Mouse (Mus musculus) intestine, embryonic 14.5 days (tissue): Measurements from ENCODE around the gene Hdac9. TPM values are rescaled to one million over a fixed set of nuclear protein-coding genes. Genes with fewer than 3 reads are reported as not detected.

Experiments used
- ATAC-seq: fragments of 200-750 bp; cut with Nextera tagmentation; replicated peaks from 2 replicates; pipeline ENCODE4 v1.8.0; 2017; ENCODE audit warnings: low read depth, moderate number of reproducible peaks, moderate TSS enrichment, moderate library complexity; ENCODE audit not compliant: low FRiP score, low TSS enrichment
- DNase-seq: peaks from one replicate; pipeline ENCODE4 v3.0.0-alpha.2; 2018; ENCODE audit warnings: low spot score
- H3K27ac ChIP-seq: fragments of 300-500 bp; sonication (generic); 2 replicates; pipeline ENCODE4 v1.5.1; 2014; ENCODE audit warnings: low read depth, mild to moderate bottlenecking, control low read depth
- H3K27me3 ChIP-seq: fragments of 300-500 bp; sonication (generic); replicated peaks from 2 replicates; pipeline ENCODE4 v1.6.1; 2014; ENCODE audit warnings: low read length, control low read depth; ENCODE audit not compliant: control insufficient read depth, insufficient read depth
- H3K36me3 ChIP-seq: fragments of 300-500 bp; sonication (generic); 2 replicates; pipeline ENCODE4 v1.6.1; 2014; ENCODE audit warnings: low read length, control low read depth; ENCODE audit not compliant: control insufficient read depth, insufficient read depth
- H3K4me1 ChIP-seq: fragments of 300-500 bp; sonication (generic); replicated peaks from 2 replicates; pipeline ENCODE4 v1.6.1; 2014; ENCODE audit warnings: low read length, control low read depth, mixed read lengths; ENCODE audit not compliant: control insufficient read depth, insufficient read depth
- H3K4me2 ChIP-seq: fragments of 300-500 bp; sonication (generic); 2 replicates; pipeline ENCODE4 v1.6.1; 2014; ENCODE audit warnings: low read length
- H3K4me3 ChIP-seq: fragments of 300-500 bp; sonication (generic); 2 replicates; pipeline ENCODE4 v1.5.1; 2014; ENCODE audit warnings: low read depth, low read length, control low read depth, mixed read lengths
- H3K9ac ChIP-seq: fragments of 300-500 bp; sonication (generic); 2 replicates; pipeline ENCODE4 v1.6.1; 2014; ENCODE audit warnings: mild to moderate bottlenecking, low read length
- H3K9me3 ChIP-seq: fragments of 300-500 bp; sonication (generic); 2 replicates; pipeline ENCODE4 v1.6.1; 2016; ENCODE audit warnings: low read length, control low read depth; ENCODE audit not compliant: control insufficient read depth
- WGBS: fragments of 180-500 bp; shearing (Covaris S2); extraction: QIAGEN DNeasy Blood & Tissue Kit; methylation state at CpG from one replicate; pipeline ENCODE4 v1.1.7; 2014; 5-methylcytosine and 5-hydroxymethylcytosine counted together
- polyA plus RNA-seq: library from polyadenylated mRNA; unstranded; fragments of >200 nt; fragmentation: Nextera tagmentation; extraction: Ambion mirVana; gene quantifications from 2 replicates; pipeline ENCODE4 v1.2.1, GENCODE M21; 2014

Hdac9 gene
- polyA plus RNA-seq, 1 experiment from 2014 or later, result 4.7 TPM

DNA sequence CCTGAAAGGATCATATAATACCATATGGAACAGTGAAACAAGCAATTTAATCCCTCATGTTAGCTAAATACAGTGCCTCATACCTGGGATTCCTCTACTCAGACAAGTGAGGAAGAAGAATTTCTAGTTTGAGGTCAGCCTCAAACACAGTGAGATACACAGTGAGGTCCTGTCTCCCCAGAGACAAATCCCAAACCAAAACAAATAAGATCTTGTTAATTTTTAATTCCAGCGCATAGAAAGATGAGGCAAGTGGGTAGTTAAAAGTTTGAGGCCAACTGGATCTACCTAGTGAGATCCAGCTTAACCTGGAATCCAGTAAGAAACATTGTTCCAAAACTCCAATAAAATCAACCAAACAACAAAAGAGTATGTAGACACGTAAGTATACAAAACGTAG, 678.1 kb downstream of the Hdac9 start:
- Histone ChIP-seq H3K4me2 (no peak overlapping the region), H3K4me3 (no peak overlapping the region), H3K9ac (no peak overlapping the region), H3K27me3 (no peaks in the 10 kb centered on the region), H3K4me1 (no peaks in the 10 kb centered on the region), H3K36me3 (no peaks in the 10 kb centered on the region), H3K27ac (no peak overlapping the region), H3K9me3 (no peaks in the 10 kb centered on the region)
- DNase-seq (no peak), ATAC-seq (no peak)
- WGBS, result 88% methylated on average over 3 of the region's 3 CpGs

DNA sequence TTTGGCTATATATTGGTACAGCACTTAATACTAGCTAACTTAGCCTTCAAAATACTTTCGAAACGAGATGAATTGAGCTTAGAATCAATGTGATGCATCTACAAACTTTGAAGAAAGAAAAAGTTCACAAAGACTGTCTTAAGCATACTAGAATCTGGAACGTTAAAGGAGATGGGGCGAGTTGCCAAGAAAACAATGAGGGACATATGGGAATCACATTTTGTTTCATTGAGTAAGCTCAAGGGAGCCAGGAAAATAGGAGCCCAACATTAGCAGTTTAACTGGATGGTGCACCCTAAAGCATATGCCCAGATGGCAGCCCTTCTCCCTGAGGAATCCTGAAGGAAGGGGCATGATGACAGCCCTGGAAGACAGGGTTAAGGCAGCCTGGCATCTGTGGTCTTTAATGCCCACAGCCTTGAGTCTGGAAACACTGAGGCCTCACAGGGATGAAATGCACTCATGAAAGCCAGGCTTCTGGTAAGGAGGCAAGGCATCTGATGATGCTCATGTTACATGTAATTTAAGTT, 685.2 kb downstream of the Hdac9 start:
- H3K9ac ChIP-seq, result no peak overlapping the region
- H3K27me3 ChIP-seq, result no peaks in the 10 kb centered on the region
- H3K4me2 ChIP-seq, result no peak overlapping the region
- no peak for ATAC-seq
- H3K36me3 ChIP-seq, result no peaks in the 10 kb centered on the region
- H3K4me1 ChIP-seq, result no peaks in the 10 kb centered on the region
- H3K4me3 ChIP-seq, result no peak overlapping the region
- no peaks in the 10 kb centered on the region for H3K9me3 ChIP-seq
- H3K27ac ChIP-seq, result no peak overlapping the region
- 79% methylated on average over 4 of the region's 4 CpGs for WGBS
- DNase-seq, result no peak

DNA sequence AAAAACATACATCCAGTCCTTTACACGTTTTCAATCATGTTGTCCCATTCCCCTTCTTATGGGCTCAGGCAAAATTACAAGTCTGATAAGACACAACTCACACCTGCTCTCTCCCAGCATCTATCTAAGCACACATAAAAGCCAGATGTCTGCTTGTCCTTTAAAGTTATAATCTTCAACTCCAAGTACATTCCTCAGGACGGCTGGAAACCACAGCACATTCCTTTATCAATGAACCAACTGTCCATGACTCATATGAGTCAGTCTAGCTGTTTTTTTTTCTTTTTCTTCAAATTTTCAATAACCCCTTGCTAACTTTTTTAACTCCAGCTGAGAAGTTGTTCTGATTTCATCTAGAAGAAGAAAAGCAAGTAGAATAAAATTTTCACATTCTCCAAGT, 692.4 kb downstream of the Hdac9 start:
- no peaks in the 10 kb centered on the region for H3K9me3 ChIP-seq
- H3K27me3 ChIP-seq, result no peaks in the 10 kb centered on the region
- H3K4me3 ChIP-seq, result no peak overlapping the region
- DNase-seq (no peak), ATAC-seq (no peak)
- H3K4me2 ChIP-seq, result no peak overlapping the region
- H3K9ac ChIP-seq, result no peak overlapping the region
- no peaks in the 10 kb centered on the region for H3K36me3 ChIP-seq
- no peaks in the 10 kb centered on the region for H3K4me1 ChIP-seq
- 37% methylated on average over 2 of the region's 2 CpGs for WGBS
- no peak overlapping the region for H3K27ac ChIP-seq

DNA sequence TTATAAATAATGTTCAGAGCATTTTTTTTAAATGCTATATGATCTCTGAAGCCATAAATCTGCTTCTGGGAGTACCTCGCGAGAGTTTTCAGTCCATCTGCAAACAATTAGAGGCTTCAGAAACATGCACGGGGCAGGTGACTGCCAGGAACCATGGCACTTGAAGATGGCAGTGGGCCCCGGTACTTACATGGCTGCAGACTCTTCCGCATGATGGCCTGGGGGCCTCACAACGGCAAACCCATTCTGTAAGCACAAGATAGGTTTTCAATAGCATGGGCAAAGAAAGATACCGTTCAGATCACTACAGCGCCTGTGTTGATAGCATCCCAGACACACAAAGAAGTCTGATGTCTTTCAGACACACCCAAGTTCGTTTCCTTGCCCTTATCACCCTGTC, 695.9 kb downstream of the Hdac9 start:
- Histone ChIP-seq H3K27me3 (no peaks in the 10 kb centered on the region), H3K4me3 (no peak overlapping the region), H3K9ac (no peak overlapping the region), H3K4me1 (no peaks in the 10 kb centered on the region), H3K4me2 (no peak overlapping the region), H3K27ac (no peak overlapping the region), H3K36me3 (no peaks in the 10 kb centered on the region), H3K9me3 (no peaks in the 10 kb centered on the region)
- ATAC-seq (no peak), DNase-seq (no peak)
- WGBS, result 57% methylated on average over 9 of the region's 9 CpGs

DNA sequence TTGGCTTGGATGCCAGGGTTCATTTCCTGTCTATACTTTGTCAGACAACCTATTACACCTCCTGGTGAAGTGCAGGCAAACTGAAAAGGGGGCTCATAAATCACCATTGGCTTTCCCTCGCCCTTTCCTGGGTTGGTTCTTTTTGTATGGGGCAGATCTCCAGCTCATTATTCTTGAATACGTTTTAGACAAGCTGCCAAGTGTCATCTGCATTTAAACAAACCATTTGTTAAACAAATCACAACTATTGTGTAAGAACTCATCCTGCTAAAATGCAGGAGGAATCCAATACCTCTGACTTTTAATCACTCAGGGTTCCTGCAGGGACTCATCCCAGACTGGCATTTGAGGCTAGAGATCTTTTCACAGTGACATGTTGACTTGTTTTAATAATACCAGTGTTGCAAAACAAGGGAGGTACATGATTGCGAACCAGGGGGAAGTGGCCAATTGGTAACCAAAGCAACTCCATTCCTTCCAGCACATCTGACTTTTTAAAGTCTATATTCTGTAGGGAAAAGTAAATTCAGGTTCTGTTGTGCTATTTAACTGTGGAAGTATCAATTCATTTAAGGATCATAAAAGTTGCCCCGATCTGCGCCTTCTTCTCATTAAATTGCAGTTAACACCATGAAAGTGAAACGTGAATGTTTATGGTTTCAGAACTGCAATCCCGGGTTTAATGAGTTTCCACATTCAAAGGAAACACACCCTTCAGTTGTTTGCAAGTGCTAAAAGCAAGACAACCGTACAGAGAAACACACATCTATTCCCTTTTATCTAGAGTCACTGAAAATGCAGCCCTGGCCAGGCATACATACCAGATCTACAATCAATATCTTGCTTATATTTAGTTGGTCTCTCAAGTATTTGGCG, 696.6 kb downstream of the Hdac9 start:
- Histone ChIP-seq H3K4me3 (no peak overlapping the region), H3K27me3 (no peaks in the 10 kb centered on the region), H3K27ac (no peak overlapping the region), H3K36me3 (no peaks in the 10 kb centered on the region), H3K9me3 (no peaks in the 10 kb centered on the region), H3K9ac (no peak overlapping the region), H3K4me1 (no peaks in the 10 kb centered on the region), H3K4me2 (no peak overlapping the region)
- DNase-seq, result no peak
- ATAC-seq, result no peak
- WGBS, result 43% methylated on average over 9 of the region's 9 CpGs

DNA sequence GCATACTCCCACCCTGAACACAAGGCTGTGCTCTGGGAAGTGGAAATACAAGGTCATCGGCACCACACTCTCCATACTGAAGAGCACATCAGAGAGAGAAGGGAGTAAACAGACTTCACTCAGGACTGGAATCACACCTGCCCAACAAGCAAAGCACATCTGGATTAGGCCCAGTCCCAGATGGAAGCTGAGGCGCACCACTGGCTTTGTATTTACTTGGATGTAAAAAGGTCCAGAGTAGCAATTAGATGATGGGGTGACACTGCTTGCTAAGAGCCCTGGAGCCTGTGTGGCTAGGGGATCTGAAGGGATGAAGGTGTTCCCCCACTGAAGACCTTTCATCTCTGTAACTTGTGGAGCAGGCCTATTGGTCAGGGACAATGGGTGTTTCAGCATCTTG, 698.3 kb downstream of the Hdac9 start:
- Histone ChIP-seq H3K4me3 (no peak overlapping the region), H3K4me2 (no peak overlapping the region), H3K27me3 (no peaks in the 10 kb centered on the region), H3K9ac (no peak overlapping the region), H3K9me3 (no peaks in the 10 kb centered on the region), H3K36me3 (no peaks in the 10 kb centered on the region), H3K4me1 (no peaks in the 10 kb centered on the region; the same call in 1 of the 2 replicates), H3K27ac (no peak overlapping the region)
- no peak for ATAC-seq
- 89% methylated on average over 2 of the region's 2 CpGs for WGBS
- DNase-seq, result no peak

DNA sequence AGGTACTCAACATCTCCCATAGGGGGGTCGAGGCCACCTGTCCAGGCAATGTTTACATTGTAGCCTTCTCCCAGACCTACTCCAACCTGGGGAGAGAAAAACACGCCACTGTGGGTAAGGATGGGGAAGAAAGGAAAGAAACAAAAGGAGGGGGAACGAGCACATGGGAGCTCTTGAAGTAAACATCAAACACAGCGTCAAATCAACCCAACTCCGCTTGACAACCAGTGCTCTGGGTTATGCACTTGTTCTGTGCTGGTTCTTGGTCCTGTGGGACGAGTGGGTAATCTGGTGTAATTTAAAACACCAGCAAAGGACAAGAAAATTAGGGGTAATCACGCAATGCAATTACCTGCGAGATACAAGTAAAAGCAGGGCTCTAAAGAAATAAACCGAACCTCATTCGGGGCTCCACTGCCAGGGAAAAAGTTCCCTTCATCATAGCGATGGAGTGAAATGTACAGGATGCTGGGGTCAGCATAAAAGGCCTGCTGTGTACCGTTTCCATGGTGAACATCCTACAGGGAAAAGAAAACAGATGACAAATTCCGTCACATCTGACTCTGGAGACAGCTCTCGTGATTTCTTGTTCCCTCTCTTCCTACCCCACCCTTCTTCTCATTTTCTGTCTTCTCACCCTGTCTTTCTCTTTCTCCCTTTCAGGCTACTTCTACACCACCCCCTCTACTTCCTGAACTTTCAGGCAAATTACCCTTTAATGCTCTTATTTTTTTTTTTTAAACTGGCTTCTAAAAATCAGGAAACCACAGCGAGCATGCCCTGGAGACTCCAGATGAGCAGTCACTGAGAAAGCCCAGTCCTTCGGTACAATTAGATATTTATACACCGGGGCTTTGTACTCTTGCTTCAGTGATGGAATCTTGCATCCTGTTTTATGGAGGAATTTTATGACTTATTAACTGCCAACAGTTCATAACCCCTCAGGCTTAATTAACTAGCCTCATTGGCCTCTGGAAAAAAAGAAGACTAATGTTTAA, 701.6 kb downstream of the Hdac9 start:
- Histone ChIP-seq H3K4me1 (no peaks in the 10 kb centered on the region; the same call in 1 of the 2 replicates), H3K36me3 (no peaks in the 10 kb centered on the region), H3K4me2 (no peak overlapping the region), H3K9ac (no peak overlapping the region), H3K27ac (no peak overlapping the region), H3K27me3 (no peaks in the 10 kb centered on the region), H3K4me3 (no peak overlapping the region), H3K9me3 (no peaks in the 10 kb centered on the region)
- 37% methylated on average over 17 of the region's 17 CpGs for WGBS
- DNase-seq (no peak), ATAC-seq (no peak)

DNA sequence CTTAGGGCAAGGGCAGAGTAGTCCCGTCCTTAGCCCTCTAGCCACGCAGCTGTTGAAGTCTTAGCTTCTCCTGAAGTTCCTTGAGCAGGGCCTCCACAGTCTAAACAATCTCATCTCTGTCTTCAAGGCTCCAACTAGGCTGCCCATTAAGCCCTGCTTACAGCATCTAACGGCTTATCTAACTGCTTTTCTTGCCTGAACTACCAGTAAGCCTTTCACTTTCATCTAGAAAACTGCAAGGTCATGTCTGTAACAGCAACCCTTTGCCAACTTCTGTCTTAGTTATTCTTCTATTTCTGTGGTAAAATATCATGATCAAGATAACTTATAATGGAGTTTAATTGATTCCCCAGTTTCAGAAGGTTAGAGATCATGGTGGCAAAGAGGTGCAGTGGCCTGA, 704.7 kb downstream of the Hdac9 start:
- 42% methylated on average over 3 of the region's 3 CpGs for WGBS
- Histone ChIP-seq H3K27ac (no peak overlapping the region), H3K4me3 (no peak overlapping the region), H3K27me3 (no peaks in the 10 kb centered on the region), H3K4me2 (no peak overlapping the region), H3K9ac (no peak overlapping the region), H3K4me1 (no peaks in the 10 kb centered on the region; the same call in 1 of the 2 replicates), H3K9me3 (no peaks in the 10 kb centered on the region), H3K36me3 (no peaks in the 10 kb centered on the region)
- ATAC-seq (no peak), DNase-seq (no peak)
